Mouse (Mus musculus) heart, embryonic 15.5 days (tissue): ENCODE data around the gene Cdk2ap2. TPM values are rescaled to one million over a fixed set of nuclear protein-coding genes. Genes with fewer than 3 reads are reported as not detected.

ENCODE experiments used
- ATAC-seq: fragments of 200-750 bp; cut with Nextera tagmentation; replicated peaks from 2 replicates; pipeline ENCODE4 v1.8.0; 2017; ENCODE audit warnings: low read depth, moderate TSS enrichment; ENCODE audit not compliant: insufficient number of reproducible peaks, insufficient read depth, low FRiP score
- H3K27ac ChIP-seq: fragments of 300-500 bp; sonication (generic); 2 replicates; pipeline ENCODE4 v1.5.1; 2015; ENCODE audit warnings: mild to moderate bottlenecking, inconsistent platforms
- H3K27me3 ChIP-seq: fragments of 300-500 bp; sonication (generic); 2 replicates; pipeline ENCODE4 v1.6.1; 2015; ENCODE audit warnings: inconsistent platforms
- H3K36me3 ChIP-seq: fragments of 300-500 bp; sonication (generic); 2 replicates; pipeline ENCODE4 v1.6.1; 2015; ENCODE audit warnings: mild to moderate bottlenecking, inconsistent platforms
- H3K4me1 ChIP-seq: fragments of 300-500 bp; sonication (generic); replicated peaks from 2 replicates; pipeline ENCODE4 v1.6.1; 2015; ENCODE audit warnings: inconsistent platforms
- H3K4me2 ChIP-seq: fragments of 300-500 bp; sonication (generic); 2 replicates; pipeline ENCODE4 v1.6.1; 2015; ENCODE audit warnings: inconsistent platforms, mild to moderate bottlenecking, moderate library complexity
- H3K4me3 ChIP-seq: fragments of 300-500 bp; sonication (generic); 2 replicates; pipeline ENCODE4 v1.5.1; 2015; ENCODE audit warnings: mild to moderate bottlenecking, inconsistent platforms
- H3K9ac ChIP-seq: fragments of 300-500 bp; sonication (generic); 2 replicates; pipeline ENCODE4 v1.6.1; 2015; ENCODE audit warnings: mild to moderate bottlenecking, inconsistent platforms
- H3K9me3 ChIP-seq: fragments of 300-500 bp; sonication (generic); replicated peaks from 2 replicates; pipeline ENCODE4 v1.6.1; 2016; ENCODE audit warnings: inconsistent platforms
- WGBS: fragments of 180-500 bp; shearing (Covaris S2); methylation state at CpG from one replicate; pipeline ENCODE4 v1.1.7; 2015; ENCODE audit warnings: mixed read lengths; 5-methylcytosine and 5-hydroxymethylcytosine counted together
- polyA plus RNA-seq: library from polyadenylated mRNA; unstranded; fragments of >200 nt; fragmentation: Nextera tagmentation; extraction: Ambion mirVana; gene quantifications from 2 replicates; pipeline ENCODE4 v1.2.1, GENCODE M21; 2015

The Cdk2ap2 gene
- polyA plus RNA-seq, 1 experiment from 2014 or later, result 63.6 TPM

GRCm38 (mm10) chr19:4095802-4096201 lies 1.2 kb upstream of the Cdk2ap2 start:
- ATAC-seq, result no peak
- Histone ChIP-seq H3K9ac (no peak overlapping the region), H3K4me2 (peak overlapping the region; percentile 79; the same call in 1 of the 2 replicates), H3K27ac (no peak overlapping the region), H3K36me3 (no peaks in the 10 kb centered on the region), H3K9me3 (no peaks in the 10 kb centered on the region), H3K4me3 (no peak overlapping the region), H3K27me3 (peaks cover 2% of the 10 kb centered on the region), H3K4me1 (peaks cover 39% of the 10 kb centered on the region)
- 64% methylated on average over 3 of the region's 3 CpGs for WGBS

- peaks cover 16% of the 10 kb centered on the region for H3K27me3 ChIP-seq
- H3K4me1 ChIP-seq, result peaks cover 44% of the 10 kb centered on the region
- ATAC-seq, result no peak; the same call in 1 of the 2 replicates
- H3K36me3 ChIP-seq, result no peaks in the 10 kb centered on the region
- peak overlapping the region; percentile 81 for H3K27ac ChIP-seq
- H3K4me2 ChIP-seq, result peak overlapping the region; percentile 79
- no peaks in the 10 kb centered on the region for H3K9me3 ChIP-seq
- peak overlapping the region; percentile 66 for H3K4me3 ChIP-seq
- 2% methylated on average over 21 of the region's 21 CpGs for WGBS
- H3K9ac ChIP-seq, result peak overlapping the region; percentile 58
Measured at GRCm38 (mm10) chr19:4097441-4097825, 451 bp downstream of the Cdk2ap2 start.

GRCm38 (mm10) chr19:4098426-4098825 lies 1.4 kb downstream of the Cdk2ap2 start:
- Histone ChIP-seq H3K27ac (no peak overlapping the region), H3K9me3 (no peaks in the 10 kb centered on the region), H3K27me3 (peaks cover 20% of the 10 kb centered on the region), H3K9ac (no peak overlapping the region), H3K4me2 (peak overlapping the region; percentile 79; the same call in 1 of the 2 replicates), H3K4me1 (peaks cover 44% of the 10 kb centered on the region), H3K36me3 (peaks cover 7% of the 10 kb centered on the region; the same call in 1 of the 2 replicates), H3K4me3 (peak overlapping the region; percentile 66; the same call in 1 of the 2 replicates)
- 86% methylated on average over 13 of the region's 13 CpGs for WGBS
- no peak for ATAC-seq

GRCm38 (mm10) chr19:4099056-4099455 lies 2.1 kb downstream of the Cdk2ap2 start:
- Histone ChIP-seq H3K9ac (peak overlapping the region; percentile 67), H3K4me3 (peak overlapping the region; percentile 66), H3K4me1 (peaks cover 41% of the 10 kb centered on the region), H3K27ac (peak overlapping the region; percentile 71), H3K9me3 (no peaks in the 10 kb centered on the region), H3K27me3 (peaks cover 20% of the 10 kb centered on the region), H3K4me2 (peak overlapping the region; percentile 85), H3K36me3 (peaks cover 7% of the 10 kb centered on the region; the same call in 1 of the 2 replicates)
- 13% methylated on average over 9 of the region's 9 CpGs for WGBS
- ATAC-seq, result no peak

- Histone ChIP-seq H3K9ac (peak within 1 kb of the TSS; percentile 67), H3K4me3 (peak within 1 kb of the TSS; percentile 66), H3K4me2 (peak within 1 kb of the TSS; percentile 85), H3K36me3 (peaks cover 13% of the 10 kb centered on the region; the same call in 1 of the 2 replicates), H3K9me3 (no peaks in the 10 kb centered on the region), H3K4me1 (peaks cover 41% of the 10 kb centered on the region), H3K27ac (peak within 1 kb of the TSS; percentile 71), H3K27me3 (peaks cover 20% of the 10 kb centered on the region)
- under 1% methylated on average over 53 of the region's 53 CpGs for WGBS
- peak; percentile 7; the same call in 1 of the 2 replicates for ATAC-seq
Measured at GRCm38 (mm10) chr19:4099837-4100717, 3.1 kb downstream of the Cdk2ap2 start, which contains the start of gene Pitpnm1. Gene Pitpnm1 (plus strand): TSS chr19:4099998.

- ATAC-seq, result no peak
- Histone ChIP-seq H3K36me3 (peaks cover 18% of the 10 kb centered on the region; the same call in 1 of the 2 replicates), H3K4me3 (peak overlapping the region; percentile 66), H3K27ac (no peak overlapping the region), H3K9me3 (no peaks in the 10 kb centered on the region), H3K9ac (peak overlapping the region; percentile 67), H3K27me3 (peaks cover 20% of the 10 kb centered on the region), H3K4me1 (peaks cover 41% of the 10 kb centered on the region), H3K4me2 (peak overlapping the region; percentile 85)
- 1% methylated on average over 51 of the region's 52 CpGs for WGBS
Measured at GRCm38 (mm10) chr19:4100718-4101261, 3.8 kb downstream of the Cdk2ap2 start.

GRCm38 (mm10) chr19:4101466-4101865 lies 4.5 kb downstream of the Cdk2ap2 start:
- 71% methylated on average over 6 of the region's 6 CpGs for WGBS
- Histone ChIP-seq H3K4me2 (peak overlapping the region; percentile 85; the same call in 1 of the 2 replicates), H3K4me3 (peak overlapping the region; percentile 66; the same call in 1 of the 2 replicates), H3K4me1 (peaks cover 38% of the 10 kb centered on the region), H3K9me3 (no peaks in the 10 kb centered on the region), H3K27me3 (peaks cover 20% of the 10 kb centered on the region), H3K9ac (no peak overlapping the region), H3K27ac (no peak overlapping the region), H3K36me3 (peaks cover 18% of the 10 kb centered on the region; the same call in 1 of the 2 replicates)
- no peak for ATAC-seq

GRCm38 (mm10) chr19:4102049-4102448 lies 5.1 kb downstream of the Cdk2ap2 start:
- ATAC-seq, result no peak
- Histone ChIP-seq H3K9me3 (no peaks in the 10 kb centered on the region), H3K27ac (no peak overlapping the region), H3K4me3 (no peak overlapping the region), H3K36me3 (peaks cover 18% of the 10 kb centered on the region; the same call in 1 of the 2 replicates), H3K4me2 (no peak overlapping the region), H3K4me1 (peaks cover 38% of the 10 kb centered on the region), H3K27me3 (peaks cover 20% of the 10 kb centered on the region), H3K9ac (no peak overlapping the region)
- 84% methylated on average over 2 of the region's 2 CpGs for WGBS

GRCm38 (mm10) chr19:4102626-4103025 lies 5.6 kb downstream of the Cdk2ap2 start:
- ATAC-seq, result no peak
- no peak overlapping the region for H3K9ac ChIP-seq
- no peak overlapping the region for H3K4me2 ChIP-seq
- peaks cover 37% of the 10 kb centered on the region for H3K4me1 ChIP-seq
- no peaks in the 10 kb centered on the region for H3K9me3 ChIP-seq
- peaks cover 20% of the 10 kb centered on the region for H3K27me3 ChIP-seq
- H3K27ac ChIP-seq, result no peak overlapping the region
- WGBS, result 95% methylated on average over 12 of the region's 12 CpGs
- H3K36me3 ChIP-seq, result peaks cover 18% of the 10 kb centered on the region; the same call in 1 of the 2 replicates
- H3K4me3 ChIP-seq, result no peak overlapping the region

- H3K4me2 ChIP-seq, result no peak overlapping the region
- no peak for ATAC-seq
- 94% methylated on average over 18 of the region's 18 CpGs for WGBS
- no peak overlapping the region for H3K27ac ChIP-seq
- H3K4me1 ChIP-seq, result peaks cover 30% of the 10 kb centered on the region
- H3K27me3 ChIP-seq, result peaks cover 20% of the 10 kb centered on the region
- no peak overlapping the region for H3K4me3 ChIP-seq
- no peaks in the 10 kb centered on the region for H3K9me3 ChIP-seq
- H3K36me3 ChIP-seq, result peaks cover 18% of the 10 kb centered on the region; the same call in 1 of the 2 replicates
- H3K9ac ChIP-seq, result no peak overlapping the region
Measured at GRCm38 (mm10) chr19:4103294-4103693, 6.3 kb downstream of the Cdk2ap2 start.

- Histone ChIP-seq H3K9ac (no peak overlapping the region), H3K36me3 (peaks cover 18% of the 10 kb centered on the region; the same call in 1 of the 2 replicates), H3K27me3 (peaks cover 20% of the 10 kb centered on the region), H3K27ac (no peak overlapping the region), H3K9me3 (no peaks in the 10 kb centered on the region), H3K4me1 (peaks cover 25% of the 10 kb centered on the region), H3K4me3 (no peak overlapping the region), H3K4me2 (no peak overlapping the region)
- ATAC-seq, result no peak
- WGBS, result 51% methylated on average over 3 of the region's 3 CpGs
Measured at GRCm38 (mm10) chr19:4103792-4104191, 6.8 kb downstream of the Cdk2ap2 start.
